Mouse (Mus musculus): ENCODE measurements around the gene Usp7. TPM values are rescaled to one million over a fixed set of nuclear protein-coding genes. Genes with fewer than 3 reads are reported as not detected.
"Not testable (repeated sequence)": the region's sequence is repeated elsewhere in the genome, so short reads cannot be mapped to it uniquely, and the experiment has no call there.

Usp7 gene
- polyA plus RNA-seq, 1 experiment, result 29.8 TPM

- DNase-seq, result no peak
- Histone ChIP-seq H3K4me1 (ENCODE audit: control insufficient read depth, insufficient read depth, low read length) (no peaks in the 10 kb centered on the region), H3K4me3 (replicated peaks; ENCODE audit: extremely low read depth, low read depth, low read length) (no peak overlapping the region)
- no peak for TF ChIP-seq POLR2A (IDR thresholded peaks at IDR 0.05; ENCODE audit: borderline replicate concordance, extremely low read depth, low read depth, low read length)
- WGBS, result 88% methylated on average over 7 of the region's 7 CpGs
Measured at GRCm38 (mm10) chr16:8761005-8761404, 31.1 kb downstream of the Usp7 start.

- 72% methylated on average over 3 of the region's 3 CpGs for WGBS
- DNase-seq, result no peak
- H3K4me3 ChIP-seq (replicated peaks; ENCODE audit: extremely low read depth, low read depth, low read length), result no peak overlapping the region
- no peaks in the 10 kb centered on the region for H3K4me1 ChIP-seq (ENCODE audit: control insufficient read depth, insufficient read depth, low read length)
- TF ChIP-seq POLR2A (IDR thresholded peaks at IDR 0.05; ENCODE audit: borderline replicate concordance, extremely low read depth, low read depth, low read length) (no peak), CTCF (IDR thresholded peaks at IDR 0.05; ENCODE audit: insufficient read depth, low read length) (no peak)
Measured at GRCm38 (mm10) chr16:8758979-8759378, 33.1 kb downstream of the Usp7 start.

- Histone ChIP-seq H3K4me3 (replicated peaks; ENCODE audit: extremely low read depth, low read depth, low read length) (no peak overlapping the region), H3K4me1 (ENCODE audit: control insufficient read depth, insufficient read depth, low read length) (no peaks in the 10 kb centered on the region)
- no peak for DNase-seq
- WGBS, result 69% methylated on average over 2 of the region's 2 CpGs
- TF ChIP-seq CTCF (IDR thresholded peaks at IDR 0.05; ENCODE audit: insufficient read depth, low read length), result no peak
- no peak for TF ChIP-seq POLR2A (IDR thresholded peaks at IDR 0.05; ENCODE audit: borderline replicate concordance, extremely low read depth, low read depth, low read length)
Measured at GRCm38 (mm10) chr16:8758193-8758592, 33.9 kb downstream of the Usp7 start.

- DNase-seq; H3K4me3 ChIP-seq (replicated peaks; ENCODE audit: extremely low read depth, low read depth, low read length); H3K4me1 ChIP-seq (ENCODE audit: control insufficient read depth, insufficient read depth, low read length): not testable (repeated sequence)
- 85% methylated on average over 6 of the region's 6 CpGs for WGBS
Measured at GRCm38 (mm10) chr16:8757586-8757985, 34.5 kb downstream of the Usp7 start.

GRCm38 (mm10) chr16:8752334-8752733 is 39.8 kb downstream of the Usp7 start:
- H3K4me1 ChIP-seq (ENCODE audit: control insufficient read depth, insufficient read depth, low read length), result no peaks in the 10 kb centered on the region
- TF ChIP-seq POLR2A (IDR thresholded peaks at IDR 0.05; ENCODE audit: borderline replicate concordance, extremely low read depth, low read depth, low read length) (no peak), CTCF (IDR thresholded peaks at IDR 0.05; ENCODE audit: insufficient read depth, low read length) (no peak)

GRCm38 (mm10) chr16:8751555-8752235 is 40.4 kb downstream of the Usp7 start:
- TF ChIP-seq POLR2A (IDR thresholded peaks at IDR 0.05; ENCODE audit: borderline replicate concordance, extremely low read depth, low read depth, low read length), result no peak
- no peak for TF ChIP-seq CTCF (IDR thresholded peaks at IDR 0.05; ENCODE audit: insufficient read depth, low read length)
- DNase-seq, result no peak
- 70% methylated on average over 5 of the region's 5 CpGs for WGBS
- H3K4me3 ChIP-seq (replicated peaks; ENCODE audit: extremely low read depth, low read depth, low read length), result no peak overlapping the region
- H3K4me1 ChIP-seq (ENCODE audit: control insufficient read depth, insufficient read depth, low read length), result no peaks in the 10 kb centered on the region

More at GRCm38 (mm10) chr16:8752334-8752733, 39.8 kb downstream of the Usp7 start:
- DNase-seq, result no peak
- no peak overlapping the region for H3K4me3 ChIP-seq (replicated peaks; ENCODE audit: extremely low read depth, low read depth, low read length)
- 90% methylated on average over 2 of the region's 2 CpGs for WGBS

GRCm38 (mm10) chr16:8748904-8749303 is 43.2 kb downstream of the Usp7 start:
- no peaks in the 10 kb centered on the region for H3K4me1 ChIP-seq (ENCODE audit: control insufficient read depth, insufficient read depth, low read length)
- WGBS, result 91% methylated on average over 8 of the region's 8 CpGs
- DNase-seq, result no peak
- H3K4me3 ChIP-seq (replicated peaks; ENCODE audit: extremely low read depth, low read depth, low read length), result no peak overlapping the region
- no peak for TF ChIP-seq CTCF (IDR thresholded peaks at IDR 0.05; ENCODE audit: insufficient read depth, low read length)
- no peak for TF ChIP-seq POLR2A (IDR thresholded peaks at IDR 0.05; ENCODE audit: borderline replicate concordance, extremely low read depth, low read depth, low read length)

GRCm38 (mm10) chr16:8748175-8748846 is 43.8 kb downstream of the Usp7 start:
- TF ChIP-seq POLR2A (IDR thresholded peaks at IDR 0.05; ENCODE audit: borderline replicate concordance, extremely low read depth, low read depth, low read length) (no peak), CTCF (IDR thresholded peaks at IDR 0.05; ENCODE audit: insufficient read depth, low read length) (no peak)
- WGBS, result 68% methylated on average over 6 of the region's 6 CpGs

GRCm38 (mm10) chr16:8747772-8748171 is 44.3 kb downstream of the Usp7 start:
- TF ChIP-seq CTCF (IDR thresholded peaks at IDR 0.05; ENCODE audit: insufficient read depth, low read length) (no peak), POLR2A (IDR thresholded peaks at IDR 0.05; ENCODE audit: borderline replicate concordance, extremely low read depth, low read depth, low read length) (no peak)
- H3K4me1 ChIP-seq (ENCODE audit: control insufficient read depth, insufficient read depth, low read length), result no peaks in the 10 kb centered on the region
- DNase-seq, result no peak
- WGBS, result 69% methylated on average over 3 of the region's 3 CpGs
- no peak overlapping the region for H3K4me3 ChIP-seq (replicated peaks; ENCODE audit: extremely low read depth, low read depth, low read length)

More at GRCm38 (mm10) chr16:8748175-8748846, 43.8 kb downstream of the Usp7 start:
- DNase-seq, result no peak
- H3K4me3 ChIP-seq (replicated peaks; ENCODE audit: extremely low read depth, low read depth, low read length), result no peak overlapping the region
- no peaks in the 10 kb centered on the region for H3K4me1 ChIP-seq (ENCODE audit: control insufficient read depth, insufficient read depth, low read length)

GRCm38 (mm10) chr16:8746509-8746908 is 45.6 kb downstream of the Usp7 start:
- no peaks in the 10 kb centered on the region for H3K4me1 ChIP-seq (ENCODE audit: control insufficient read depth, insufficient read depth, low read length)
- 65% methylated on average over 2 of the region's 2 CpGs for WGBS
- no peak overlapping the region for H3K4me3 ChIP-seq (replicated peaks; ENCODE audit: extremely low read depth, low read depth, low read length)
- DNase-seq, result no peak
- TF ChIP-seq CTCF (IDR thresholded peaks at IDR 0.05; ENCODE audit: insufficient read depth, low read length) (no peak), POLR2A (IDR thresholded peaks at IDR 0.05; ENCODE audit: borderline replicate concordance, extremely low read depth, low read depth, low read length) (no peak)

All from lung, adult 2 months (tissue).